Mouse (Mus musculus) splenic B cell, adult 2 months (primary cell): ENCODE results near the gene Tcf25.
"Not testable (repeated sequence)": the region's sequence is repeated elsewhere in the genome, so short reads cannot be mapped to it uniquely, and the experiment has no call there.

Experiments used
- DNase-seq: peaks from one replicate; pipeline ENCODE4 v3.0.0-alpha.2; 2011; ENCODE audit warnings: low read depth, low spot score
- H3K27me3 ChIP-seq: 2 replicates; pipeline ENCODE4 v1.6.1; 2012; ENCODE audit warnings: mild to moderate bottlenecking, low read length, moderate library complexity, mixed read lengths; ENCODE audit not compliant: control insufficient read depth, poor library complexity, insufficient read depth, severe bottlenecking
- H3K36me3 ChIP-seq: 2 replicates; pipeline ENCODE4 v1.6.1; 2012; ENCODE audit warnings: mild to moderate bottlenecking, low read length, moderate library complexity, mixed read lengths; ENCODE audit not compliant: control insufficient read depth, poor library complexity, insufficient read depth, severe bottlenecking

Gene Tcf25

GRCm38 (mm10) chr8:123411246-123411645 lies 37.7 kb downstream of the Tcf25 start, which contains the start of gene Tubb3:
Gene Tubb3 (plus strand): TSS chr8:123411424.
- peak; percentile 70 for DNase-seq
- no peaks in the 10 kb centered on the region for H3K36me3 ChIP-seq
- peaks cover 3% of the 10 kb centered on the region; the same call in 1 of the 2 replicates for H3K27me3 ChIP-seq

- DNase-seq, result no peak
- Histone ChIP-seq H3K27me3 (peaks cover 3% of the 10 kb centered on the region; the same call in 1 of the 2 replicates), H3K36me3 (no peaks in the 10 kb centered on the region)
These were observed 38.3 kb downstream of the Tcf25 start for GRCm38 (mm10) chr8:123411781-123412327.

GRCm38 (mm10) chr8:123412560-123413170 lies 39.1 kb downstream of the Tcf25 start:
- Histone ChIP-seq H3K36me3 (no peaks in the 10 kb centered on the region), H3K27me3 (peaks cover 3% of the 10 kb centered on the region; the same call in 1 of the 2 replicates)
- DNase-seq, result peak; percentile 79

GRCm38 (mm10) chr8:123414255-123414654 lies 40.7 kb downstream of the Tcf25 start:
- DNase-seq, result no peak
- peaks cover 3% of the 10 kb centered on the region; the same call in 1 of the 2 replicates for H3K27me3 ChIP-seq
- no peaks in the 10 kb centered on the region for H3K36me3 ChIP-seq

- H3K27me3 ChIP-seq, DNase-seq, H3K36me3 ChIP-seq: not testable (repeated sequence)
These were observed 41.6 kb downstream of the Tcf25 start for GRCm38 (mm10) chr8:123414997-123415696.

- Histone ChIP-seq H3K36me3 (no peaks in the 10 kb centered on the region), H3K27me3 (peaks cover 3% of the 10 kb centered on the region; the same call in 1 of the 2 replicates)
- peak; percentile 68 for DNase-seq
These were observed 42.7 kb downstream of the Tcf25 start for GRCm38 (mm10) chr8:123415967-123416943.

- DNase-seq, result no peak
- Histone ChIP-seq H3K36me3 (no peaks in the 10 kb centered on the region), H3K27me3 (peaks cover 2% of the 10 kb centered on the region; the same call in 1 of the 2 replicates)
These were observed 43.5 kb downstream of the Tcf25 start for GRCm38 (mm10) chr8:123416944-123417555.

GRCm38 (mm10) chr8:123419711-123420110 lies 46.2 kb downstream of the Tcf25 start:
- DNase-seq, result no peak
- H3K36me3 ChIP-seq, result no peaks in the 10 kb centered on the region
- no peaks in the 10 kb centered on the region for H3K27me3 ChIP-seq

- Histone ChIP-seq H3K36me3 (no peaks in the 10 kb centered on the region), H3K27me3 (no peaks in the 10 kb centered on the region)
- DNase-seq, result no peak
These were observed 47.1 kb downstream of the Tcf25 start for GRCm38 (mm10) chr8:123420525-123421281.

- Histone ChIP-seq H3K36me3 (no peaks in the 10 kb centered on the region), H3K27me3 (no peaks in the 10 kb centered on the region)
- DNase-seq, result no peak
These were observed 47.8 kb downstream of the Tcf25 start for GRCm38 (mm10) chr8:123421325-123421724.

GRCm38 (mm10) chr8:123422056-123422780 lies 48.7 kb downstream of the Tcf25 start:
- no peaks in the 10 kb centered on the region for H3K36me3 ChIP-seq
- H3K27me3 ChIP-seq, result no peaks in the 10 kb centered on the region
- DNase-seq, result peak; percentile 77

- no peak for DNase-seq
- H3K36me3 ChIP-seq, result no peaks in the 10 kb centered on the region
- no peaks in the 10 kb centered on the region for H3K27me3 ChIP-seq
These were observed 49.2 kb downstream of the Tcf25 start for GRCm38 (mm10) chr8:123422781-123423159.

GRCm38 (mm10) chr8:123423441-123423840 lies 49.9 kb downstream of the Tcf25 start, which contains the start of gene Def8:
Gene Def8 (plus strand): TSS chr8:123423527.
- DNase-seq, result no peak
- Histone ChIP-seq H3K36me3 (no peaks in the 10 kb centered on the region), H3K27me3 (no peaks in the 10 kb centered on the region)
